Mouse (Mus musculus) lung, postnatal 0 days (tissue): Measurements from ENCODE around the gene Mfsd14a.

Source experiments
- CTCF ChIP-seq: IDR thresholded peaks from 2 replicates; pipeline ENCODE4 v1.5.1; 2016; ENCODE audit warnings: antibody characterized with exemption, mild to moderate bottlenecking
- EP300 ChIP-seq: IDR thresholded peaks from 2 replicates; pipeline ENCODE4 v1.6.1; 2016; ENCODE audit warnings: antibody characterized with exemption, mild to moderate bottlenecking, control low read depth

- TF ChIP-seq EP300 (no peak), CTCF (peak; percentile 31; the same call in 1 of the 2 replicates)
These were observed 68.3 kb downstream of the Mfsd14a start for GRCm38 (mm10) chr3:116594076-116594727.
